Mouse (Mus musculus): ENCODE measurements at regions not wholly inside any gene's neighbourhood (a gene's known extent, or its start where the extent isn't known, plus 50 kb on each side); places are given as distances from the start of the nearest gene placed in this dataset.
A peak's percentile ranks its signal among the peaks of the same experiment; 100 is the strongest.

GRCm38 (mm10) chr1:75725329-75725728 is 179.3 kb downstream of the Slc4a3 start:
- Histone ChIP-seq H3K4me2 (ENCODE audit: low read length) (no peak overlapping the region), H3K9me3 (replicated peaks; ENCODE audit: control insufficient read depth, low read length, poor library complexity, severe bottlenecking) (no peaks in the 10 kb centered on the region; the same call in 1 of the 2 replicates), H3K27me3 (ENCODE audit: control insufficient read depth, insufficient read depth, low read depth, low read length) (no peaks in the 10 kb centered on the region), H3K27ac (ENCODE audit: low read length) (no peak overlapping the region), H3K4me3 (ENCODE audit: low read depth, low read length) (no peak overlapping the region), H3K36me3 (ENCODE audit: control insufficient read depth, insufficient read depth, low read length) (no peaks in the 10 kb centered on the region), H3K4me1 (ENCODE audit: control insufficient read depth, insufficient read depth, low read length) (no peaks in the 10 kb centered on the region), H3K9ac (ENCODE audit: low read depth, low read length) (no peak overlapping the region)
- no peak for ATAC-seq
- WGBS = 46% methylated on average over 2 of the region's 2 CpGs

DNA sequence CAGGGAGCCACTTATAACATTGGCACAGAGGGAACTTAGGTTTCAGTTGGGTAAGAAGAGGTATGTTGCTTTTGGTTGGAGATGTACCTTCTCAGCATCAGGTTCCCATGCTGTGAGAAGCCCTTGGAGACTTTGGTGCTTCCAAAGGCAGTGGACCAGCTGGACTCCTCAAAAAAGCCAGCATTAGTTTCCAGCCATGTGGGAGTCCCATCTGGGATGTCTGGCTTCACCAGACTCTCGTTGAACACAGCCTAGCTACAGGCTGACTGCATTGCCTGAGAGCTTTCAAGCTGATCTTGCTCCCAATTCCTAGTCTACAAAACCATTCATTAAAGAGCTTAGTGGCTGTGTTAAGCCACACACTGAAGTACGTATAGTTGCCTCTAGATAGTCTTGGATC is 182.8 kb downstream of the Slc4a3 start:
- Histone ChIP-seq H3K9me3 (replicated peaks; ENCODE audit: control insufficient read depth, low read length, poor library complexity, severe bottlenecking) (no peaks in the 10 kb centered on the region; the same call in 1 of the 2 replicates), H3K4me2 (ENCODE audit: low read length) (no peak overlapping the region), H3K27me3 (ENCODE audit: control insufficient read depth, insufficient read depth, low read depth, low read length) (no peaks in the 10 kb centered on the region), H3K36me3 (ENCODE audit: control insufficient read depth, insufficient read depth, low read length) (no peaks in the 10 kb centered on the region), H3K9ac (ENCODE audit: low read depth, low read length) (no peak overlapping the region), H3K4me1 (ENCODE audit: control insufficient read depth, insufficient read depth, low read length) (no peaks in the 10 kb centered on the region), H3K4me3 (ENCODE audit: low read depth, low read length) (no peak overlapping the region), H3K27ac (ENCODE audit: low read length) (no peak overlapping the region)
- no peak for ATAC-seq
- WGBS = 51% methylated on average over 2 of the region's 2 CpGs

DNA sequence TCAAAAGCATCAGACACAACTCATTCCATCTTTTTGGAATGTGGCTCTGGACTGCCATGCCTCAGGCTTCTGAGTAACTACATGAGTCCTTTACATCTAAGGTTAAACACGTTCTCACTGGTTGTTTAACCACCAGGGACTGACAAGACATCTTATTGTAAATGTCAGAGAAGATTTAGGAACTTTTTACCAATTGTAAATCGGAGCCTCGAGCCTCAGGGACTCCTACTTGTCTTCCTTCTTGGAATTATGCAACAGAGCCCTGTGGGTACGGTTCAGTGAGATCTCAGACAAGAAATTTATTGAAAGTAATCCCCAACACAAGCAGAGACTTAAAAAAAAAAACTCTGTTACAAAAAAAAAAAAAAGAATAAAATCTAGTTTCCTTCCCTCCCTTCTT is 187.7 kb downstream of the Slc4a3 start:
- no peaks in the 10 kb centered on the region for H3K4me1 ChIP-seq (ENCODE audit: control insufficient read depth, insufficient read depth, low read length)
- no peaks in the 10 kb centered on the region; the same call in 1 of the 2 replicates for H3K27me3 ChIP-seq (ENCODE audit: control insufficient read depth, insufficient read depth, low read depth, low read length)
- H3K9ac ChIP-seq (ENCODE audit: low read depth, low read length) = no peak overlapping the region
- ATAC-seq = no peak
- H3K4me3 ChIP-seq (ENCODE audit: low read depth, low read length) = no peak overlapping the region
- no peak overlapping the region for H3K4me2 ChIP-seq (ENCODE audit: low read length)
- 36% methylated on average over 4 of the region's 4 CpGs for WGBS
- H3K9me3 ChIP-seq (replicated peaks; ENCODE audit: control insufficient read depth, low read length, poor library complexity, severe bottlenecking) = no peaks in the 10 kb centered on the region
- H3K27ac ChIP-seq (ENCODE audit: low read length) = no peak overlapping the region
- H3K36me3 ChIP-seq (ENCODE audit: control insufficient read depth, insufficient read depth, low read length) = no peaks in the 10 kb centered on the region

- H3K4me3 ChIP-seq (ENCODE audit: low read depth, low read length) = no peak overlapping the region
- no peaks in the 10 kb centered on the region for H3K9me3 ChIP-seq (replicated peaks; ENCODE audit: control insufficient read depth, low read length, poor library complexity, severe bottlenecking)
- no peak overlapping the region for H3K9ac ChIP-seq (ENCODE audit: low read depth, low read length)
- H3K27me3 ChIP-seq (ENCODE audit: control insufficient read depth, insufficient read depth, low read depth, low read length) = no peaks in the 10 kb centered on the region; the same call in 1 of the 2 replicates
- no peak overlapping the region for H3K27ac ChIP-seq (ENCODE audit: low read length)
- H3K4me1 ChIP-seq (ENCODE audit: control insufficient read depth, insufficient read depth, low read length) = no peaks in the 10 kb centered on the region
- H3K4me2 ChIP-seq (ENCODE audit: low read length) = no peak overlapping the region
- 72% methylated on average over 5 of the region's 5 CpGs for WGBS
- no peaks in the 10 kb centered on the region for H3K36me3 ChIP-seq (ENCODE audit: control insufficient read depth, insufficient read depth, low read length)
- ATAC-seq = no peak
Observed at GRCm38 (mm10) chr1:75738651-75739050, 192.6 kb downstream of the Slc4a3 start.

GRCm38 (mm10) chr1:75749665-75750221 is 203.7 kb downstream of the Slc4a3 start:
- ATAC-seq = no peak
- no peak overlapping the region for H3K9ac ChIP-seq (ENCODE audit: low read depth, low read length)
- no peaks in the 10 kb centered on the region; the same call in 1 of the 2 replicates for H3K9me3 ChIP-seq (replicated peaks; ENCODE audit: control insufficient read depth, low read length, poor library complexity, severe bottlenecking)
- H3K27ac ChIP-seq (ENCODE audit: low read length) = peak overlapping the region; percentile 53
- no peak overlapping the region for H3K4me2 ChIP-seq (ENCODE audit: low read length)
- H3K4me1 ChIP-seq (ENCODE audit: control insufficient read depth, insufficient read depth, low read length) = no peaks in the 10 kb centered on the region; the same call in 1 of the 2 replicates
- no peaks in the 10 kb centered on the region for H3K36me3 ChIP-seq (ENCODE audit: control insufficient read depth, insufficient read depth, low read length)
- 17% methylated on average over 10 of the region's 10 CpGs for WGBS
- no peaks in the 10 kb centered on the region for H3K27me3 ChIP-seq (ENCODE audit: control insufficient read depth, insufficient read depth, low read depth, low read length)
- H3K4me3 ChIP-seq (ENCODE audit: low read depth, low read length) = no peak overlapping the region

- no peak overlapping the region for H3K9ac ChIP-seq (ENCODE audit: low read depth, low read length)
- 44% methylated on average over 5 of the region's 5 CpGs for WGBS
- H3K4me1 ChIP-seq (ENCODE audit: control insufficient read depth, insufficient read depth, low read length) = no peaks in the 10 kb centered on the region
- H3K27me3 ChIP-seq (ENCODE audit: control insufficient read depth, insufficient read depth, low read depth, low read length) = no peaks in the 10 kb centered on the region
- no peak for ATAC-seq
- H3K9me3 ChIP-seq (replicated peaks; ENCODE audit: control insufficient read depth, low read length, poor library complexity, severe bottlenecking) = no peaks in the 10 kb centered on the region
- no peak overlapping the region for H3K4me3 ChIP-seq (ENCODE audit: low read depth, low read length)
- no peaks in the 10 kb centered on the region for H3K36me3 ChIP-seq (ENCODE audit: control insufficient read depth, insufficient read depth, low read length)
- H3K27ac ChIP-seq (ENCODE audit: low read length) = no peak overlapping the region
- H3K4me2 ChIP-seq (ENCODE audit: low read length) = no peak overlapping the region
Observed at GRCm38 (mm10) chr1:75772131-75772530, 226.1 kb downstream of the Slc4a3 start.

GRCm38 (mm10) chr1:75773014-75773413 is 226.9 kb downstream of the Slc4a3 start:
- no peak for ATAC-seq
- no peaks in the 10 kb centered on the region for H3K9me3 ChIP-seq (replicated peaks; ENCODE audit: control insufficient read depth, low read length, poor library complexity, severe bottlenecking)
- no peaks in the 10 kb centered on the region for H3K36me3 ChIP-seq (ENCODE audit: control insufficient read depth, insufficient read depth, low read length)
- 56% methylated on average over 5 of the region's 5 CpGs for WGBS
- H3K4me1 ChIP-seq (ENCODE audit: control insufficient read depth, insufficient read depth, low read length) = no peaks in the 10 kb centered on the region
- H3K27me3 ChIP-seq (ENCODE audit: control insufficient read depth, insufficient read depth, low read depth, low read length) = no peaks in the 10 kb centered on the region
- no peak overlapping the region for H3K4me2 ChIP-seq (ENCODE audit: low read length)
- no peak overlapping the region for H3K27ac ChIP-seq (ENCODE audit: low read length)
- no peak overlapping the region for H3K4me3 ChIP-seq (ENCODE audit: low read depth, low read length)
- no peak overlapping the region for H3K9ac ChIP-seq (ENCODE audit: low read depth, low read length)

DNA sequence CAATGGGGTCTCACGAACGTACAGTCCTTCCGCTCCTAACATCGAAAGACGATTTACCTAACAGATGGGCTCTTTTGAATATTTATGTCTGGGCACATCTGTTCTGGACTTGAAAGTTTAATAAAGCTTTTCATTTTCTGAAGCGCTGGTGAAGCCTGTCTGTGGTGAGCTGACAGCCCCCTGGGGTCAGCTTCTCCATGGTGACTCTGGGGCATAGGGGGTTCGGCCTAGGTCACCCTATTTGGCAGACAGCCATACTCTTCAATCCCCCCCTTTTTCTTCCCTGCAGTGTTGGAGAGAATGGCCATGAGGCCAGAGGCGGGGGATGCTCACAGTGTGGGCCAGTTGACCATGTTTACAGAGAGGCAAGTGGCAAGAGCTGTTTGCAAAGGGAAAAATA is 232.8 kb downstream of the Slc4a3 start:
- Histone ChIP-seq H3K9me3 (replicated peaks; ENCODE audit: control insufficient read depth, low read length, poor library complexity, severe bottlenecking) (no peaks in the 10 kb centered on the region), H3K9ac (ENCODE audit: low read depth, low read length) (no peak overlapping the region), H3K4me1 (ENCODE audit: control insufficient read depth, insufficient read depth, low read length) (no peaks in the 10 kb centered on the region), H3K4me3 (ENCODE audit: low read depth, low read length) (no peak overlapping the region), H3K27me3 (ENCODE audit: control insufficient read depth, insufficient read depth, low read depth, low read length) (no peaks in the 10 kb centered on the region), H3K27ac (ENCODE audit: low read length) (no peak overlapping the region), H3K4me2 (ENCODE audit: low read length) (no peak overlapping the region), H3K36me3 (ENCODE audit: control insufficient read depth, insufficient read depth, low read length) (no peaks in the 10 kb centered on the region)
- ATAC-seq = no peak
- whole genome bisulfite sequencing = 35% methylated on average over 8 of the region's 8 CpGs

DNA sequence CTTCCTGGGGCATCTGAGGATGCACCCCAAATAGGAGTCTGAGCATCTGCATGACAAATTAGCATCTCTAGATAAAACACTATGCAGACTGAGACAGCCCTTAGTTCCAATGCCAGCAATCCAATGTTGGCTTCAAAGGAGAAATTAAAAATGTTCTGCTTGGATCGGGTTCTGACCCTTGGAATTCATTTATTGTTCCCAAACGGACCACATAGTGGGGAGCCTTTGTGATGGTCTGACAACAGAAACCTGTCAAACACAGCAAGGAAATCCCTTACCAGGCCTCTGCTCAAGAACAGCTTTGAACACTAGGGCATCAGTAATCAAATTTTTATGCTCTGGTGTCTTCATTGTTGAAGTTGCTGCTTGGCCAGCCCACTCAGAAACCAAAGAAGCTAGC is 237.1 kb downstream of the Slc4a3 start:
- Histone ChIP-seq H3K27ac (ENCODE audit: low read length) (no peak overlapping the region), H3K27me3 (ENCODE audit: control insufficient read depth, insufficient read depth, low read depth, low read length) (no peaks in the 10 kb centered on the region), H3K4me2 (ENCODE audit: low read length) (no peak overlapping the region), H3K9me3 (replicated peaks; ENCODE audit: control insufficient read depth, low read length, poor library complexity, severe bottlenecking) (no peaks in the 10 kb centered on the region), H3K36me3 (ENCODE audit: control insufficient read depth, insufficient read depth, low read length) (no peaks in the 10 kb centered on the region), H3K4me3 (ENCODE audit: low read depth, low read length) (no peak overlapping the region), H3K4me1 (ENCODE audit: control insufficient read depth, insufficient read depth, low read length) (no peaks in the 10 kb centered on the region; the same call in 1 of the 2 replicates), H3K9ac (ENCODE audit: low read depth, low read length) (no peak overlapping the region)
- ATAC-seq = no peak
- WGBS = 19% methylated on average over 2 of the region's 2 CpGs
